Comparison of ENCODE assay signal across 8 mouse cellular contexts in genomic region chr16:16983534-16984422, GRCm38 (mm10). TPM values are rescaled to one million over a fixed set of nuclear protein-coding genes. Genes with fewer than 3 reads are reported as not detected.
DNase-seq lines count a peak whose midpoint lies in the region; ATAC-seq and TF ChIP-seq lines count a peak whose summit lies in the region.

No protein-coding gene starts in this region.

- H3K9ac ChIP-seq in liver, adult 2 months (ENCODE audit: low read depth, low read length), result peak overlapping the region; percentile 94
- H3K9ac ChIP-seq in midbrain, postnatal 0 days (replicated peaks; ENCODE audit: low read length, poor library complexity, severe bottlenecking), result peak overlapping the region; percentile 91

- TF ChIP-seq POLR2A in thymus, adult 2 months (IDR thresholded peaks at IDR 0.05; ENCODE audit: control insufficient read depth, extremely low read depth, insufficient read depth, low read length, poor library complexity), result no peak
- TF ChIP-seq POLR2A in liver, adult 2 months (IDR thresholded peaks at IDR 0.05; ENCODE audit: extremely low read depth, insufficient read depth, low read length), result no peak

- no peaks in the 10 kb centered on the region for H3K27me3 ChIP-seq in thymus, adult 2 months (ENCODE audit: control insufficient read depth, insufficient read depth, low read length)
- H3K27me3 ChIP-seq in liver, adult 2 months (ENCODE audit: control insufficient read depth, insufficient read depth, low read length), result no peaks in the 10 kb centered on the region
- no peaks in the 10 kb centered on the region for H3K27me3 ChIP-seq in midbrain, postnatal 0 days (ENCODE audit: insufficient read depth, low read length)

- H3K4me1 ChIP-seq in thymus, adult 2 months (replicated peaks; ENCODE audit: control insufficient read depth, insufficient read depth, low read length), result peaks cover 4% of the 10 kb centered on the region; the same call in 1 of the 2 replicates
- H3K4me1 ChIP-seq in liver, adult 2 months (ENCODE audit: control insufficient read depth, insufficient read depth, low read length), result no peaks in the 10 kb centered on the region; the same call in 1 of the 2 replicates
- peaks cover 13% of the 10 kb centered on the region for H3K4me1 ChIP-seq in midbrain, postnatal 0 days (ENCODE audit: insufficient read depth, low read length)

- H3K79me2 ChIP-seq in liver, adult 2 months (ENCODE audit: control insufficient read depth, insufficient read depth, low read length), result peaks cover 22% of the 10 kb centered on the region; the same call in 1 of the 2 replicates

- WGBS in thymus, adult 2 months, result under 1% methylated on average over 75 of the region's 75 CpGs
- WGBS in liver, adult 2 months, result under 1% methylated on average over 74 of the region's 75 CpGs
- WGBS in midbrain, postnatal 0 days, result under 1% methylated on average over 53 of the region's 75 CpGs

- peak; percentile 81 for ATAC-seq in midbrain, postnatal 0 days (ENCODE audit: low FRiP score)

- peaks cover 4% of the 10 kb centered on the region; the same call in 1 of the 2 replicates for H3K36me3 ChIP-seq in thymus, adult 2 months (ENCODE audit: control insufficient read depth, insufficient read depth, low read length)
- H3K36me3 ChIP-seq in liver, adult 2 months (ENCODE audit: control insufficient read depth, insufficient read depth, low read length), result no peaks in the 10 kb centered on the region
- no peaks in the 10 kb centered on the region for H3K36me3 ChIP-seq in midbrain, postnatal 0 days (ENCODE audit: insufficient read depth, low read length)

- TF ChIP-seq CTCF in thymus, adult 2 months (IDR thresholded peaks at IDR 0.05; ENCODE audit: borderline replicate concordance, control insufficient read depth, extremely low read depth, insufficient read depth, low read length, poor library complexity), result 0 out of 2 replicates have a peak, but pooled peaks have one; percentile 7
- peak; percentile 9; the same call in 1 of the 2 replicates for TF ChIP-seq CTCF in liver, adult 2 months (IDR thresholded peaks at IDR 0.05; ENCODE audit: low read depth, low read length)
- TF ChIP-seq CTCF in midbrain, postnatal 0 days (IDR thresholded peaks at IDR 0.05), result peak; percentile 3; the same call in 1 of the 2 replicates

- peak overlapping the region; percentile 6; the same call in 1 of the 2 replicates for H3K27ac ChIP-seq in thymus, adult 2 months (ENCODE audit: control insufficient read depth, insufficient read depth, low read length)
- H3K27ac ChIP-seq in liver, adult 2 months (replicated peaks; ENCODE audit: insufficient read depth, low read depth, low read length), result peak overlapping the region; percentile 70
- H3K27ac ChIP-seq in midbrain, postnatal 0 days (ENCODE audit: low read depth, low read length), result peak overlapping the region; percentile 94

- peak overlapping the region; percentile 56 for H3K4me2 ChIP-seq in midbrain, postnatal 0 days (ENCODE audit: low read depth, low read length, poor library complexity, severe bottlenecking)

- DNase-seq in thymus, adult 2 months, result peak; percentile 62
- no peak for DNase-seq in thymus, postnatal 14 days
- peak; percentile 48 for DNase-seq in c-Kit-negative CD71-positive TER-119-positive erythroid progenitor cells, embryonic 14.5 days (ENCODE audit: low read depth, low spot score)
- DNase-seq in frontal cortex, postnatal 10 days (ENCODE audit: low spot score in 2 of 2), result peak; percentile 32 to 56
- peak; percentile 28 for DNase-seq in hindlimb bud, embryonic 11.5 days (ENCODE audit: extremely low spot score, low read depth, low spot score)
- DNase-seq in liver, adult 2 months (ENCODE audit: extremely low read depth, low read depth, low spot score), result peak; percentile 37
- DNase-seq in midbrain, postnatal 0 days (ENCODE audit: low spot score), result peak; percentile 69
- DNase-seq in urinary bladder, postnatal 14 days (ENCODE audit: low spot score), result peak; percentile 50

- H3K4me3 ChIP-seq in thymus, adult 2 months (ENCODE audit: control insufficient read depth, insufficient read depth, low read length), result peak overlapping the region; percentile 84
- H3K4me3 ChIP-seq in liver, adult 2 months (ENCODE audit: insufficient read depth, low read depth, low read length), result peak overlapping the region; percentile 94
- H3K4me3 ChIP-seq in midbrain, postnatal 0 days (ENCODE audit: low read depth, low read length), result peak overlapping the region; percentile 70

- H3K9me3 ChIP-seq in midbrain, postnatal 0 days (ENCODE audit: low read length), result no peaks in the 10 kb centered on the region

RNA-seq across cellular contexts. Expression of gene Mapk1, which starts 0.6 kb away (rescaled TPM):
- 126 and 145 TPM in 2 replicates for polyA plus RNA-seq in thymus, adult 2 months (2012; rRNA removed)
- 81.4 and 91.2 TPM in 2 replicates for total RNA-seq in liver, adult 2 months (2014; rRNA removed)
- polyA plus RNA-seq in liver, adult 2 months (2012; rRNA removed), result 42.8 and 50.1 TPM in 2 replicates
- 210 and 229 TPM in 2 replicates for total RNA-seq in midbrain, postnatal 0 days (2014; rRNA removed)
- polyA plus RNA-seq in midbrain, postnatal 0 days (2015; fragmentation: Nextera tagmentation; extraction: Ambion mirVana), result 165 and 179 TPM in 2 replicates

Comparison
In these comparisons a context has a peak if more than half of its experiments do, and no peak if none do; other contexts are left out.
1. H3K27ac ChIP-seq: peak in every context shown above with its lines; median percentile 94 in midbrain, postnatal 0 days; 70 in liver, adult 2 months; 6 in thymus, adult 2 months.